Mouse (Mus musculus) ES-Bruce4 (cell line): ENCODE measurements around the gene Tmem26.

Experiments
- CTCF ChIP-seq: IDR thresholded peaks from one replicate; pipeline ENCODE4 v1.8.1; 2011; ENCODE audit warnings: low read depth, low read length
- EP300 ChIP-seq: IDR thresholded peaks from 2 replicates; pipeline ENCODE4 v1.6.1; 2011; ENCODE audit warnings: low read depth, low read length; ENCODE audit not compliant: insufficient read depth

GRCm38 (mm10) chr10:68812699-68813098 is 89.3 kb downstream of the Tmem26 start:
- TF ChIP-seq EP300, result no peak
- no peak for TF ChIP-seq CTCF
